Mouse (Mus musculus): Measurements from ENCODE around the gene Irf4. TPM values are rescaled to one million over a fixed set of nuclear protein-coding genes. Genes with fewer than 3 reads are reported as not detected.

The Irf4 gene
- polyA plus RNA-seq (2012; rRNA removed), result 0.96 and 1.6 TPM in 2 replicates

DNA sequence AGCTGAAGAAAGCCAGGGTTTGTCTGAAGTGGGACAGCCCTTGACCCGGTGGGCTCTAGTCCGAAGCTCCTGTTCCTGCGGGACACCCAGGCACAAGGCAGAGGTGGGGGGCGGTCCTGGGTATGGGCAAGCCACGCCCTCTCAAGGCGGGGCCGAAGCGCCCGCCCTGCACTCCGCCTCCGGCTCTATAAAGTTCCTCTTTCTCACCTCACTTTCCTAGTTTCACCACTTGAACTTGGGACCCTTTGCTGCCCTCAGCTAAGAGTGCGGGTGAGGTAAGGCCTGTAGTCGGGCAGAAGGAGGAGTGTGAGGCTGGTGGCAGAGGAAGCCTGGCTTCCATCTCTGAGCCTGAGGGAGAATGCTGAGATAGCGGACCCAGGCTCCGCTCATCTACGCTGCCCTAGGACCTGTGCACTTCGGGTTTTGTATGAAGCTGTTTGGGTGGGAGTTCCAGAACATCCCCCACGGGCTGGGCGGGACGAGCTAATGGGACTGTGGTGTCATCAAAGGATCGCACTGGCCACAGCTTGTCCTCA, at the start of gene Irf4:
Gene Irf4 (plus strand): TSS at position 206 of the 536 bp plus-strand sequence.
- no peak within 1 kb of the TSS for H3K27ac ChIP-seq (ENCODE audit: insufficient read depth, low read depth, low read length)
- no peaks in the 10 kb centered on the region for H3K36me3 ChIP-seq (ENCODE audit: control insufficient read depth, insufficient read depth, low read length)
- TF ChIP-seq POLR2A (IDR thresholded peaks at IDR 0.05; ENCODE audit: low read depth, low read length) (no peak), CTCF (conservative IDR thresholded peaks at IDR 0.05; ENCODE audit: insufficient read depth, insufficient read length, low read depth, low read length) (no peak)
- H3K4me3 ChIP-seq (ENCODE audit: insufficient read depth, low read depth, low read length), result peak within 1 kb of the TSS; percentile 35; the same call in 1 of the 2 replicates
- 1% methylated on average over 21 of the region's 21 CpGs for WGBS
- peak; percentile 63 for DNase-seq
- H3K27me3 ChIP-seq (replicated peaks; ENCODE audit: control insufficient read depth, insufficient read depth, low read length), result no peaks in the 10 kb centered on the region
- H3K4me1 ChIP-seq (ENCODE audit: control insufficient read depth, insufficient read depth, low read length), result peaks cover 7% of the 10 kb centered on the region; the same call in 1 of the 2 replicates

DNA sequence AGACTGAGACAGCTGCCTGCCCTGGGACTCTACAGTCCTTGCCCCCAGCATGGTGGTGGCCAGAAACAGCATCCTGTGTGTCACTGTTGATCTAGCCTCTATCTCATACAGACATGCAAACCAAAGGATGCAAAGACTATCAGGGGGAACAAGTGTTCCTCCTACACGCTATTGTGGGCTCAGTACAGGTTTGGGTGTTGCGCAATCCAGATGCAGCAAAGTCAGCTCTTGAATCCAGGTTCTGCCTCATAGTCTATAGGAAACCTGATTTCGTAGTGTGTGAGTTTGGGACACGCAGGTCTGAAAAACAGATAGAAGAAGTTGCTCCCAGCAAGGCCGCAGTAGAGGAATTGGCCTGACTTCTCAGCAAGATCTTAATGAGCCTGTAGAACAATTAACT, 46.3 kb upstream of the Irf4 start:
- 95% methylated on average over 5 of the region's 5 CpGs for WGBS
- Histone ChIP-seq H3K4me1 (ENCODE audit: control insufficient read depth, insufficient read depth, low read length) (peaks cover 7% of the 10 kb centered on the region; the same call in 1 of the 2 replicates), H3K27ac (ENCODE audit: insufficient read depth, low read depth, low read length) (no peak overlapping the region), H3K36me3 (ENCODE audit: control insufficient read depth, insufficient read depth, low read length) (no peaks in the 10 kb centered on the region), H3K4me3 (ENCODE audit: insufficient read depth, low read depth, low read length) (no peak overlapping the region), H3K27me3 (replicated peaks; ENCODE audit: control insufficient read depth, insufficient read depth, low read length) (no peaks in the 10 kb centered on the region)
- TF ChIP-seq POLR2A (IDR thresholded peaks at IDR 0.05; ENCODE audit: low read depth, low read length) (no peak), CTCF (conservative IDR thresholded peaks at IDR 0.05; ENCODE audit: insufficient read depth, insufficient read length, low read depth, low read length) (no peak)
- DNase-seq, result no peak

DNA sequence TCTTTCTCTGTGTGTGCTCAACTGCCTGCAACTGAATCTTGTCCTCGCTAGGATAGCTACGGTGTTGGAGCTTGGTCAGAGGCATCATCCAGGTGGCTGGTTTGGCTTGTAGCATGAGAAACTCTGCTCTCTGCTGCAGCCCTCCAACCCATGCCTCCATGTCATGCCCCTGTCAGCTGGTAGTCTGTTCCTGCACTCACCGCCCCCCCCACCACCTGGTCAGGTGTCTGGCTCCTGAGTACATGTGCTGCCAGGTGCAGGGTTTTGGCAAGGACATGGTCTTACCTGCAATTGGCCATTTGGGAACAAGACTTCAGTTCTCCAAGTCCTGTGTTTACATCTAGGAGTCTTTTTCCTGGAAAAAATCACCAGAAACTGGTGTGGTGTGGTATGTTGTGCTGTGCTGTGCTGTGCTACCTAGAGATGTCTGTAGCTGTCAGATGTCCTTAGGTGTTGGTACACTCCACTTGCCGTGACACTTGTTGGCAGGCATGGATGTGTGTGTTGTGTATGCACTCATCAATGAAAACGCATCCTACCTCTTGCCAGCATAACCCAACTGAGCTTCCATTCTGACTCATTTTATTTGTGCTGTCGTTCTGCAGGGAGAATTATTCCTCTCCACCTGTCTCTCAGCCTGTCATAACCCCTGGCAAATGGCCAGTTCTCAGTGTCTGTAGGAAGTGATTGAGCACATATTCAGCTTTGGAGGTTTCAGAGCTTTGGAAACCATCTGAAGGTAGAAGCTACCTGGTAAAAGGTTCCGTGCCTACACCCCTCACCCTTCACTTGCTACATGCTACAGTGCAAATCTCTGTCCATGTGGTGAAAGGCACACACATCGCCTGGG, 44.6 kb upstream of the Irf4 start:
- 84% methylated on average over 8 of the region's 8 CpGs for WGBS

DNA sequence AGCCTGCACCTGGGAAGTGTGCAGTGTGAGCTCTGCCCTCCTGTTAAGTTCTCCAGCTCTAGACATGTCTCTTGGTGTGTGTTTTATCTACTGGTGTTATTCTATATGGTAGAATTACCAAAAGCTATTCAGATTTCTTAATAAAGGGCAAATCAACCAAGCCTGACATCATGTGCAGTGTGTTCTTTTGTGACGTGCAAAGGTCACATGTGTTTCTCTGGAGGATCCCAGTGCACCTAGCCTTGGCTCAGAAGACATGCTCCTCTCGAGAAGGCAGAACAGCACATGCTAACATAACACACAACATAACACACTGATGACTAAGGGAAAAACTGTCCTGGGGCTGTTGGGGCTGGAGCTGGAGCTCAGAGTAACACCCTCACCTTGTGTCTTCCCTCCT, 38.0 kb upstream of the Irf4 start:
- no peak for TF ChIP-seq POLR2A (IDR thresholded peaks at IDR 0.05; ENCODE audit: low read depth, low read length)
- TF ChIP-seq CTCF (conservative IDR thresholded peaks at IDR 0.05; ENCODE audit: insufficient read depth, insufficient read length, low read depth, low read length), result no peak

More for the DNA sequence above, 44.6 kb upstream of the Irf4 start:
- no peaks in the 10 kb centered on the region for H3K27me3 ChIP-seq (replicated peaks; ENCODE audit: control insufficient read depth, insufficient read depth, low read length)
- H3K27ac ChIP-seq (ENCODE audit: insufficient read depth, low read depth, low read length), result no peak overlapping the region
- H3K4me3 ChIP-seq (ENCODE audit: insufficient read depth, low read depth, low read length), result no peak overlapping the region
- TF ChIP-seq CTCF (conservative IDR thresholded peaks at IDR 0.05; ENCODE audit: insufficient read depth, insufficient read length, low read depth, low read length) (no peak), POLR2A (IDR thresholded peaks at IDR 0.05; ENCODE audit: low read depth, low read length) (no peak)
- no peak for DNase-seq
- no peaks in the 10 kb centered on the region for H3K36me3 ChIP-seq (ENCODE audit: control insufficient read depth, insufficient read depth, low read length)
- peaks cover 7% of the 10 kb centered on the region; the same call in 1 of the 2 replicates for H3K4me1 ChIP-seq (ENCODE audit: control insufficient read depth, insufficient read depth, low read length)

DNA sequence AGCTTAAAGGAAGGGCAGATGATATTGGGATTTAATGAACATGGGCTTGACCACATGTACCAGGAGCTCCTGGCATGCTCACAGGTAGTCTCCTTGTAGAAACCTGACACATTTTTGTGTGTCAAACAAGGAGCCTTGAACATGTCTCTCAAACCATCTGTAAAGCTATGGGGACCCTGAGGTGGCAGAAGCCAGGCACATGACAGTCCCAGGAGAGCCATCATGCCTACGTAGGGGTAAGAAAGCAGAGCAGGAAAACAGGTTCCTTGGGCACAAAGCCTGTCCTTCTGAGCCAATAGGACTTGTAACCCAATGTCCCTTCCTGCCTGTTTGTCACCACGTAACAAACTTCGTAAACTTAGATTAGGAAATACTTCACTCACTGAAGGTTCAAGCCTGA, 37.3 kb upstream of the Irf4 start:
- no peaks in the 10 kb centered on the region for H3K36me3 ChIP-seq (ENCODE audit: control insufficient read depth, insufficient read depth, low read length)
- H3K27ac ChIP-seq (ENCODE audit: insufficient read depth, low read depth, low read length), result no peak overlapping the region
- TF ChIP-seq POLR2A (IDR thresholded peaks at IDR 0.05; ENCODE audit: low read depth, low read length) (no peak), CTCF (conservative IDR thresholded peaks at IDR 0.05; ENCODE audit: insufficient read depth, insufficient read length, low read depth, low read length) (no peak)
- peaks cover 33% of the 10 kb centered on the region for H3K4me1 ChIP-seq (ENCODE audit: control insufficient read depth, insufficient read depth, low read length)
- WGBS, result 89% methylated on average over 3 of the region's 3 CpGs
- no peaks in the 10 kb centered on the region for H3K27me3 ChIP-seq (replicated peaks; ENCODE audit: control insufficient read depth, insufficient read depth, low read length)
- no peak overlapping the region for H3K4me3 ChIP-seq (ENCODE audit: insufficient read depth, low read depth, low read length)
- DNase-seq, result no peak

More for the DNA sequence above, 38.0 kb upstream of the Irf4 start:
- DNase-seq, result peak; percentile 63
- no peak overlapping the region for H3K4me3 ChIP-seq (ENCODE audit: insufficient read depth, low read depth, low read length)
- H3K36me3 ChIP-seq (ENCODE audit: control insufficient read depth, insufficient read depth, low read length), result no peaks in the 10 kb centered on the region
- peaks cover 31% of the 10 kb centered on the region for H3K4me1 ChIP-seq (ENCODE audit: control insufficient read depth, insufficient read depth, low read length)
- H3K27ac ChIP-seq (ENCODE audit: insufficient read depth, low read depth, low read length), result no peak overlapping the region
- 66% methylated on average over 2 of the region's 2 CpGs for WGBS
- H3K27me3 ChIP-seq (replicated peaks; ENCODE audit: control insufficient read depth, insufficient read depth, low read length), result no peaks in the 10 kb centered on the region

DNA sequence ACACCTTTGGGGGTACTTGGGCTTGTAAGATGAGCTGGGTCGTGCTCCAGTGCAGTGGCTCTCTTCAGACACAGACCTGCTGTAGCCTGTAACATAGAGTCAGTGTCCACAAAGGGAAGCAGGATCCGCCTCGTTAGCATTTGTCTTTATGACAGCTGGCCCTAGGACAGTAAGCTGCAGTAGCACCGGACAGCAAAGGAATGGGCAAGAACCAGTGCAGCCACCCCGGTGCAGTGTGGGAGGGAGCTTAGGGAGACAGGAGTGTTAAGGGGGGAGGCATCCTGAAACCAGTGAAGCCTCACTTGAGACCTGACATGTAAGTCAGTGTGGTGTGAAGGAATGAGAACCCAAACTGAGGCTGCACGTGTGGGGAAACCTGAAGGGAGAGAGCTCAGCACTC, 36.7 kb upstream of the Irf4 start:
- TF ChIP-seq CTCF (conservative IDR thresholded peaks at IDR 0.05; ENCODE audit: insufficient read depth, insufficient read length, low read depth, low read length) (no peak), POLR2A (IDR thresholded peaks at IDR 0.05; ENCODE audit: low read depth, low read length) (no peak)
- H3K4me1 ChIP-seq (ENCODE audit: control insufficient read depth, insufficient read depth, low read length), result peaks cover 33% of the 10 kb centered on the region
- 59% methylated on average over 6 of the region's 6 CpGs for WGBS
- H3K27ac ChIP-seq (ENCODE audit: insufficient read depth, low read depth, low read length), result no peak overlapping the region
- no peak for DNase-seq
- no peaks in the 10 kb centered on the region for H3K36me3 ChIP-seq (ENCODE audit: control insufficient read depth, insufficient read depth, low read length)
- H3K27me3 ChIP-seq (replicated peaks; ENCODE audit: control insufficient read depth, insufficient read depth, low read length), result no peaks in the 10 kb centered on the region
- no peak overlapping the region for H3K4me3 ChIP-seq (ENCODE audit: insufficient read depth, low read depth, low read length)

DNA sequence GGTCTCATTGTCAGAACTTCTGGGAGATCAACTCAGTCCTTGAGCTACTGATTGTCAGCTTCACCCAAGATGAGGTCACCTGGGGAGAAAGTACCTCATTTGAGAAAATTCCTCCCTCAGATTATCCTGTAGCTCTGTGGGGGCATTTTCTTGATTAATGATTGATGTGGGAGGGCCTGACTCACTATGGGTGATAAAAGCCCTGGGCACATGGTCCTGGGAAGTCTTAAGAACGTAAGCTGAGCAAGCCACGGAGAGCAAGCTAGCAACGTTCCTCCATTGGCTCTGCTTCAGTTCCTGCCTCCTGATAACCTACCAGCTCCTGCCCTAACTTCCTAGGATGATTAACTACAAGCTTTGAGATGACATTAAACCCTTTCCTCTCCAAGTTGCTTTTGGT, 35.4 kb upstream of the Irf4 start:
- TF ChIP-seq CTCF (conservative IDR thresholded peaks at IDR 0.05; ENCODE audit: insufficient read depth, insufficient read length, low read depth, low read length) (no peak), POLR2A (IDR thresholded peaks at IDR 0.05; ENCODE audit: low read depth, low read length) (no peak)
- H3K27me3 ChIP-seq (replicated peaks; ENCODE audit: control insufficient read depth, insufficient read depth, low read length), result no peaks in the 10 kb centered on the region
- no peaks in the 10 kb centered on the region for H3K36me3 ChIP-seq (ENCODE audit: control insufficient read depth, insufficient read depth, low read length)
- H3K4me3 ChIP-seq (ENCODE audit: insufficient read depth, low read depth, low read length), result no peak overlapping the region
- peak; percentile 83 for DNase-seq
- 0 out of 2 replicates have a peak overlapping the region, but pooled peaks have one; percentile 47 for H3K27ac ChIP-seq (ENCODE audit: insufficient read depth, low read depth, low read length)
- WGBS, result 22% methylated on average over 3 of the region's 3 CpGs
- peaks cover 33% of the 10 kb centered on the region for H3K4me1 ChIP-seq (ENCODE audit: control insufficient read depth, insufficient read depth, low read length)
